In the genomic region with DNA sequence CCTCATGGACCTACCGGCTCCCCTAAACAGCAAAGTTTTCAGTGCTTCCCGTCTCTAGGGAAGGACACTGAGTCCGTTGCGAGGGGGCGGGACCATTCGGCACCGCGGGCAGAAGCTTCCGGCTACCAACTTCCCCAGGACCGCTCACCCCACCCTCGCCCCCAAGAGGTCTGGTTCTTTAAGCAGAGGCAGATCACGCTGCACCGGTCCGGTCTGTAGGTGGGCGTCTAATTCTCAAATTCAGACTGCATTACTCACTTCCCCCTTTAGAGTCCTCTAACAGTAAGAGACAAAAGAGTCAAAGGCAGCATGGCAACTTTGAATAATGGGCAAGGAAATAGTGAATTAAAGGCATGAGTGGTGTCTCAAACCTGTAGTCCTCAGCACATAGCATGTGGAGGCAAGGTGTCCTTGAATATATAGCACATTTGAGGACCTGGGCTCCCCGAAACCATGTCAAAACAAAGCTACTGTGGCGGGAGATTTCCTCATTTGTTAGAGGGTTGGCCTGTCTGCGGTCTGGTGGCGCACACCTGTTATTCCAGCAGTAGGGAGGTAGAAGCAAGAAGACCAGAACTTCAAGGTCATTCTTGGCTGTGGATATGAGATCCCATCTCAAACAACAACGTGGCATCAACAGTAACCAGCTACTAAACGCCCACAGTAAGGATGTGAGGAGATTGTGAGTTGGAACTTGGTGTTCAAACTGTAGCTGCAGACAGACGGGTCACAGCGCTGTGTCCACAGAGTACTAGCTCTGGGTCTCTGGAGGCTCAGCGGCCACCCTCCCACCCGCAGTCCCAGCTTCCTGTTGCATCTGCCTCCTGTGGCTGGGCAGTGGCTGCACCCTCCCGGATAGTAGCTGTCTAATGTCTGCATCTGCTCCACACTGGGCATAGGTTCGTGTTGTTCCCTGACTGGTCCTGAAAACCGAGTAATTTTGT, we compare ENCODE assay signal across 8 mouse cellular contexts. TPM values are rescaled to one million over a fixed set of nuclear protein-coding genes. Genes with fewer than 3 reads are reported as not detected.
DNase-seq lines count a peak whose midpoint lies in the region; ATAC-seq lines count a peak whose summit lies in the region.

A gene (minus strand): TSS at position 48 of the 944 bp plus-strand sequence.

- H3K4me2 ChIP-seq in embryonic facial prominence, embryonic 12.5 days (replicated peaks) = peak within 1 kb of the TSS; percentile 57
- peak within 1 kb of the TSS; percentile 78 for H3K4me2 ChIP-seq in heart, embryonic 13.5 days
- H3K4me2 ChIP-seq in kidney, embryonic 15.5 days = peak within 1 kb of the TSS; percentile 74

- peak; percentile 38 to 59 for DNase-seq in right cerebral cortex, postnatal 10 days (ENCODE audit: low spot score in 2 of 2)
- no peak for DNase-seq in right cerebral cortex, adult 18-20 months
- DNase-seq in lung, postnatal 14 days = peak; percentile 61
- DNase-seq in ovary, adult 18-20 months (ENCODE audit: low spot score) = peak; percentile 49
- peak; percentile 13 to 39 for DNase-seq in urinary bladder, postnatal 36 days (ENCODE audit: low spot score in 2 of 2)

- H3K4me1 ChIP-seq in embryonic facial prominence, embryonic 12.5 days = no peaks in the 10 kb centered on the region
- H3K4me1 ChIP-seq in heart, embryonic 13.5 days = peaks cover 9% of the 10 kb centered on the region
- peaks cover 16% of the 10 kb centered on the region for H3K4me1 ChIP-seq in kidney, embryonic 15.5 days

- no peaks in the 10 kb centered on the region for H3K27me3 ChIP-seq in embryonic facial prominence, embryonic 12.5 days
- H3K27me3 ChIP-seq in heart, embryonic 13.5 days (replicated peaks) = peaks cover 13% of the 10 kb centered on the region
- no peaks in the 10 kb centered on the region for H3K27me3 ChIP-seq in kidney, embryonic 15.5 days

- peak within 1 kb of the TSS; percentile 35 for H3K4me3 ChIP-seq in embryonic facial prominence, embryonic 12.5 days
- H3K4me3 ChIP-seq in heart, embryonic 13.5 days = peak within 1 kb of the TSS; percentile 54
- peak within 1 kb of the TSS; percentile 45 for H3K4me3 ChIP-seq in kidney, embryonic 15.5 days (replicated peaks)

- peak within 1 kb of the TSS; percentile 40 for H3K9ac ChIP-seq in embryonic facial prominence, embryonic 12.5 days
- H3K9ac ChIP-seq in heart, embryonic 13.5 days = peak within 1 kb of the TSS; percentile 73
- H3K9ac ChIP-seq in kidney, embryonic 15.5 days = peak within 1 kb of the TSS; percentile 39

- 31% methylated on average over 28 of the region's 28 CpGs for WGBS in embryonic facial prominence, embryonic 12.5 days
- 28% methylated on average over 28 of the region's 28 CpGs for WGBS in heart, embryonic 13.5 days
- 32% methylated on average over 28 of the region's 28 CpGs for WGBS in kidney, embryonic 15.5 days

- H3K36me3 ChIP-seq in embryonic facial prominence, embryonic 12.5 days = no peaks in the 10 kb centered on the region
- H3K36me3 ChIP-seq in heart, embryonic 13.5 days = no peaks in the 10 kb centered on the region
- no peaks in the 10 kb centered on the region for H3K36me3 ChIP-seq in kidney, embryonic 15.5 days

- no peak within 1 kb of the TSS for H3K27ac ChIP-seq in embryonic facial prominence, embryonic 12.5 days
- no peak within 1 kb of the TSS for H3K27ac ChIP-seq in heart, embryonic 13.5 days (replicated peaks)
- H3K27ac ChIP-seq in kidney, embryonic 15.5 days = peak within 1 kb of the TSS; percentile 56; the same call in 1 of the 2 replicates

- no peak for ATAC-seq in embryonic facial prominence, embryonic 12.5 days (ENCODE audit: insufficient number of reproducible peaks, insufficient read depth, low FRiP score, low TSS enrichment)
- ATAC-seq in heart, embryonic 13.5 days (ENCODE audit: extremely low read depth, insufficient number of reproducible peaks, low FRiP score, low TSS enrichment) = peak; percentile 47; the same call in 1 of the 2 replicates
- ATAC-seq in kidney, embryonic 15.5 days (replicated peaks; ENCODE audit: low FRiP score) = peak; percentile 70

- H3K9me3 ChIP-seq in embryonic facial prominence, embryonic 12.5 days = no peaks in the 10 kb centered on the region
- no peaks in the 10 kb centered on the region for H3K9me3 ChIP-seq in heart, embryonic 13.5 days
- H3K9me3 ChIP-seq in kidney, embryonic 15.5 days (replicated peaks) = no peaks in the 10 kb centered on the region

RNA-seq across cellular contexts. Expression of the gene that starts here (rescaled TPM):
- polyA plus RNA-seq in embryonic facial prominence, embryonic 12.5 days (2016; fragmentation: Nextera tagmentation; extraction: Ambion mirVana) = 8.4 and 8.6 TPM in 2 replicates
- 0.94 and 1.3 TPM in 2 replicates for polyA plus RNA-seq in heart, embryonic 13.5 days (2015; fragmentation: Nextera tagmentation; extraction: Ambion mirVana)
- polyA plus RNA-seq in kidney, embryonic 15.5 days (2015; fragmentation: Nextera tagmentation; extraction: Ambion mirVana) = 7.6 and 8.5 TPM in 2 replicates
